Mouse (Mus musculus) spleen, adult 2 months (tissue): ENCODE results near the gene Kirrel3.

Experiments used
- CTCF ChIP-seq: fragments of 200-500 bp; IDR thresholded peaks from 2 replicates; pipeline ENCODE4 v1.5.1; 2011; ENCODE audit warnings: mild to moderate bottlenecking, inconsistent platforms; ENCODE audit not compliant: insufficient read depth, insufficient read length, insufficient replicate concordance; ENCODE audit errors: extremely low read depth
- POLR2A ChIP-seq: fragments of 200-500 bp; IDR thresholded peaks from 2 replicates; pipeline ENCODE4 v1.6.1; 2011; ENCODE audit warnings: low read depth, low read length, inconsistent platforms

DNA sequence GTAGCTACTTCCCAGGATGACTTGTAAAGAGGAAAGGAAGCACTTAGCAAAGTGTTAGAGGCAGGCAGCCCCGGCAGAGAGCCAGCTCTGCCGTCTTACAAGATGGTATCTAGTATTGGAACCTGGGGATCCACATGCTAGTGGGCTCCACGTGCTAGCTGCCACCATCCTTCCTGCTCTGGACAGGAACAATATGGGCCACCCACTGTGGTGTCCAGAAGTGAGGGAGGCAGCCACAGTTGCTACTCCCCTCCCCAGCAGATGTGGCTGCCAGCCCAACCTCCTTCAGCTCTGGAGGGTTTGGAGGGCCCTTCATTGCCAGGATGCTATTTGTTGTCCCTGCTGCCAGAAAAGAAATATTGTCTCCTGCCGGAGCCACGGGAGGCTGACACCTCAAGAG, 396.1 kb downstream of the Kirrel3 start:
- TF ChIP-seq CTCF, result no peak
- no peak for TF ChIP-seq POLR2A
